Mouse (Mus musculus) heart, embryonic 12.5 days (tissue): ENCODE measurements at regions not wholly inside any gene's neighbourhood (a gene's known extent, or its start where the extent isn't known, plus 50 kb on each side); places are given as distances from the start of the nearest gene placed in this dataset.
A peak's percentile ranks its signal among the peaks of the same experiment; 100 is the strongest.

Experiments used
- ATAC-seq: fragments of 200-750 bp; cut with Nextera tagmentation; 2 replicates; pipeline ENCODE4 v1.8.0; 2017; ENCODE audit warnings: moderate TSS enrichment, moderate library complexity; ENCODE audit not compliant: insufficient number of reproducible peaks, low FRiP score
- H3K27ac ChIP-seq: fragments of 300-500 bp; sonication (generic); 2 replicates; pipeline ENCODE4 v1.5.1; 2016; ENCODE audit warnings: mild to moderate bottlenecking, moderate library complexity; ENCODE audit not compliant: poor library complexity, severe bottlenecking
- H3K27me3 ChIP-seq: fragments of 300-500 bp; sonication (generic); replicated peaks from 2 replicates; pipeline ENCODE4 v1.6.1; 2016; ENCODE audit warnings: mild to moderate bottlenecking, moderate library complexity
- H3K36me3 ChIP-seq: fragments of 300-500 bp; sonication (generic); 2 replicates; pipeline ENCODE4 v1.6.1; 2016; ENCODE audit warnings: mild to moderate bottlenecking, moderate library complexity
- H3K4me1 ChIP-seq: fragments of 300-500 bp; sonication (generic); replicated peaks from 2 replicates; pipeline ENCODE4 v1.6.1; 2016; ENCODE audit warnings: mild to moderate bottlenecking
- H3K4me2 ChIP-seq: fragments of 300-500 bp; sonication (generic); 2 replicates; pipeline ENCODE4 v1.6.1; 2016; ENCODE audit warnings: mild to moderate bottlenecking, moderate library complexity
- H3K4me3 ChIP-seq: fragments of 300-500 bp; sonication (generic); 2 replicates; pipeline ENCODE4 v1.5.1; 2016; ENCODE audit warnings: mild to moderate bottlenecking
- H3K9ac ChIP-seq: fragments of 300-500 bp; sonication (generic); 2 replicates; pipeline ENCODE4 v1.6.1; 2016; ENCODE audit warnings: mild to moderate bottlenecking, moderate library complexity
- H3K9me3 ChIP-seq: fragments of 300-500 bp; sonication (generic); replicated peaks from 2 replicates; pipeline ENCODE4 v1.6.1; 2016; ENCODE audit warnings: mild to moderate bottlenecking, moderate library complexity
- WGBS: fragments of 180-500 bp; shearing (Covaris S2); methylation state at CpG from one replicate; pipeline ENCODE4 v1.1.7; 2016; 5-methylcytosine and 5-hydroxymethylcytosine counted together

GRCm38 (mm10) chr14:76702709-76703372, 146.2 kb upstream of the Serp2 start:
- no peak overlapping the region for H3K4me3 ChIP-seq
- no peaks in the 10 kb centered on the region for H3K36me3 ChIP-seq
- H3K4me1 ChIP-seq: peaks cover 45% of the 10 kb centered on the region
- H3K9me3 ChIP-seq: no peaks in the 10 kb centered on the region
- ATAC-seq: no peak
- 43% methylated on average over 8 of the region's 8 CpGs for WGBS
- H3K9ac ChIP-seq: no peak overlapping the region
- no peak overlapping the region for H3K4me2 ChIP-seq
- no peaks in the 10 kb centered on the region for H3K27me3 ChIP-seq
- H3K27ac ChIP-seq: no peak overlapping the region

GRCm38 (mm10) chr14:76701911-76702708, 145.4 kb upstream of the Serp2 start:
- Histone ChIP-seq H3K27ac (peak overlapping the region; percentile 80), H3K36me3 (no peaks in the 10 kb centered on the region), H3K4me3 (no peak overlapping the region), H3K4me2 (no peak overlapping the region), H3K4me1 (peaks cover 51% of the 10 kb centered on the region), H3K9ac (no peak overlapping the region), H3K27me3 (no peaks in the 10 kb centered on the region), H3K9me3 (no peaks in the 10 kb centered on the region)
- WGBS: 50% methylated on average over 14 of the region's 14 CpGs
- ATAC-seq: no peak

- H3K27ac ChIP-seq: peak overlapping the region; percentile 80
- WGBS: 26% methylated on average over 1 of the region's 1 CpGs
- H3K4me2 ChIP-seq: no peak overlapping the region
- no peaks in the 10 kb centered on the region for H3K27me3 ChIP-seq
- no peaks in the 10 kb centered on the region for H3K9me3 ChIP-seq
- no peaks in the 10 kb centered on the region for H3K36me3 ChIP-seq
- peaks cover 59% of the 10 kb centered on the region for H3K4me1 ChIP-seq
- no peak overlapping the region for H3K9ac ChIP-seq
- no peak overlapping the region for H3K4me3 ChIP-seq
- no peak for ATAC-seq
Measured at GRCm38 (mm10) chr14:76701304-76701703, 144.6 kb upstream of the Serp2 start.

DNA sequence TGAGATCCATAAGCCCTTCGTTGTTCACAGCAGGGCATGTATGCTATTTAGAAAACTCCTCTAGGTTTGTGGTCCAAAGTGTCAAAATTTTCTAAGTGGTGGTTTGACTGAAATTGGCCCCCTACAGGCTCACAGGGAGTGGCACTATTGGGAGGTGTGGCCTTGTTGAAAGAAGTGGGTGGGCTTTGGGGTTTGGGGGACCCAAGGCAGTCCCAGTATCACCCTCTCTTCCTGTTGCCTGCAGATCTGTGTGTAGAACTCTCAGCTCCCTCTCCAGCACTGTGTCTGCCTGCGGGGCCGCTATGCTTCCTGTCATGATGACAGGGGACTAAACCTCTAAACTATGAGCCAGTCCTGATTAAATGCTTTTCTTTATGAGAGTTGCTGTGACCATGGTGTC, 144.1 kb upstream of the Serp2 start:
- Histone ChIP-seq H3K4me1 (peaks cover 64% of the 10 kb centered on the region), H3K9ac (no peak overlapping the region), H3K27ac (peak overlapping the region; percentile 80), H3K4me3 (no peak overlapping the region), H3K36me3 (no peaks in the 10 kb centered on the region), H3K9me3 (no peaks in the 10 kb centered on the region), H3K4me2 (no peak overlapping the region), H3K27me3 (no peaks in the 10 kb centered on the region)
- ATAC-seq: no peak; the same call in 1 of the 2 replicates
- 45% methylated on average over 3 of the region's 3 CpGs for WGBS

DNA sequence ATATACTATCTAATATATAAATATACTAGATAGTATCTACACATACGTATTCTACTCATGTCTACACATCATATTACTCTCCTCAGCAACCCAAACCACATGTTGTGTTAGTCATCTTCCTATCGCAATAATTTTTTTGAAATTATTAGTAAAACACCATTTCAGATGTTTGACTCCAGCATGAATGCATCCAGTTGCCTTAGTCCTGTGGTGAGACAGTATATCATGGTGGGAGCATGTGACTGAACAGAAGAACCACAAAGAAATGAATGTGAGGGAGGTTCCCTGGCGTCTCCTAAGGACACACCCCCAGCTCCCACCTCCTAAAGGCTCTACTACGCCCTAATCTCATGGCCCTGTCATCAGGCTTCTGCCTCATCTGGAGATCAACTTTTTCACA, 143.5 kb upstream of the Serp2 start:
- Histone ChIP-seq H3K4me3 (no peak overlapping the region), H3K4me2 (no peak overlapping the region), H3K36me3 (no peaks in the 10 kb centered on the region), H3K27ac (no peak overlapping the region), H3K27me3 (no peaks in the 10 kb centered on the region), H3K9me3 (no peaks in the 10 kb centered on the region), H3K4me1 (peaks cover 68% of the 10 kb centered on the region), H3K9ac (no peak overlapping the region)
- WGBS: 64% methylated on average over 4 of the region's 4 CpGs
- ATAC-seq: no peak

DNA sequence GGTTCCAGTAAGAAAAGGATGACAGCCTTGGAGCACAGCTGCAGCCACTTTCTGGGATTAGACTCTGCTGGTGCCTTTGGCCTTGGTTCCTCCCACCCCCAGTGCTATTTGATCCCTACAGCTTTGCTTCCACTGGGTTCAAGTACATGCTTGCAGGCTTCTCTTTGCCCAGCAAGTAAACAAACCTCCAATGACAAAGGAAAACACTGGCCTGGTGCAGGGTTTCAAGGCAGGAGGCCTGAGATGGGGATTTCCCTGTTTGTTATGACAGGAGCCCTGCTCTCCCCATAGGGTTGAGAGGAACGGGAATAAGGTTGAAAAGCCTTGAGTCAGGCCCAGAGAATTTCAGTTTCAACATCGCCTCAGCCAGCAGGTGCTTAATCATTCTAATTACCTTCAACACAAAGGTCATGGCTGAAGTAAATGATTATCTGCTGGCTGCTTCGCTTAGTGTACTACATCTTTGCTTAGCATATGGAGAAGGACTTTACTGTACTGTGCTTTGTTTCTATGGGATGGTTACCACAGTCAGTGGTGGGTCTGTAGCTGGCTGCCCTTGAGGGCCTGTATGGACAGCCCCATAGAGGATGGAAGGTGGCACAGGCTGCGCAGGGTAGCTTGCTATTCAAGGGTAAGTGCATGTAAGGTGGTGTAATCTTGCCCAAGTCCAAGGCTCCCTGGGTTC, 142.2 kb upstream of the Serp2 start:
- H3K27ac ChIP-seq: no peak overlapping the region
- 55% methylated on average over 4 of the region's 4 CpGs for WGBS
- no peak for ATAC-seq
- H3K4me3 ChIP-seq: no peak overlapping the region
- no peaks in the 10 kb centered on the region for H3K36me3 ChIP-seq
- H3K27me3 ChIP-seq: no peaks in the 10 kb centered on the region
- H3K4me1 ChIP-seq: peaks cover 80% of the 10 kb centered on the region
- H3K9ac ChIP-seq: no peak overlapping the region
- no peaks in the 10 kb centered on the region for H3K9me3 ChIP-seq
- no peak overlapping the region for H3K4me2 ChIP-seq

DNA sequence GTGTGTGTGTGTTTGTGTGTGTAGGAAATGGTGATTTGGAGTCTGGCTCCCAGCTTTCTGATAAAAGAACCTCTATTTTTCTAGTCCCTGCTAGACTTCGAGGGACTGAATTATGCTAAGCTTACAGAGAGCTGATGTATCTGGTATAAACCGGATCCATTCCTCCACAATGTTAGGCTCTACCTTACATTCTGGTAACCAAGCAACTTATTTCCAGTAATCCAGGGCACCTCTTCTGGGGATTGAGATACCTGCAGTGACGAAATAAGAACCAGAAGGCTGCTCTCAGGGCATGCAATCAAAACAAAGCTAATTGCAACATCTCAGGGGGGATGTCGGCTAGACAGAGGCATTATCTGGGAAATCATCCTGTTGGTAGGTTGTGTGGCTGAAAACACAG, 140.0 kb upstream of the Serp2 start:
- Histone ChIP-seq H3K27ac (no peak overlapping the region), H3K4me2 (no peak overlapping the region), H3K4me3 (no peak overlapping the region), H3K27me3 (no peaks in the 10 kb centered on the region), H3K4me1 (peaks cover 64% of the 10 kb centered on the region), H3K9me3 (no peaks in the 10 kb centered on the region), H3K36me3 (no peaks in the 10 kb centered on the region), H3K9ac (no peak overlapping the region)
- no peak for ATAC-seq
- WGBS: 52% methylated on average over 4 of the region's 4 CpGs

DNA sequence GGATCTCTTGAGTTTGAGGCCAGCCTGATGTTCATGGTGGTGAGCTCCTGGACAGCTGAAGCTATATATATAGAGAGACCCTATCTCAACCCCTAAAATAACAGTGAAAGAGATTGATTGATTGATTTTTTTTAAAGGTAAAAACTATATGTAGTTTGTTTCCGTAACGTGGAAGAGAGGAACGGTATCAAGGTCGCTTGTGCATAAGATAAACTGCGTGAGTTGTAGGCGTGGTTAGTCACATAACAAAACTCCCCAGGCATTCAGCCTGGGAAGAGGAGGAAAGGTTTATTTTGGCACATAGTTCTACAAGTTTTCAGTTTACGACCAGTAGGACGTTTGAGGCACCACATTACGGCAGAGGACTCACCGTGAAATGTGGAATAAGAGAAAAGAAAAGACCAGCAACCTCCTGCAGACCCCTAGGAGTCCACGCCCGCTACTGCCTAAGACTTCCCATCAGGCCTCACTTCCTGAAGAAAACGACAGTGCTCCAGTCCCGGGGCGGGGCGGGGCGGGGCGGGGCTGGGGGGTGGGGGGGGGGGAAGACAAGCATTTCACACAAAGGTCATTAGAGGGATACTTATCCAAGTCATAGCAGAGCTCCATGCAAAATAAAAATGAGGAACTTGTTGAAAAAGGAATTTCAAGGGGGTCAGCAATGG, 139.1 kb upstream of the Serp2 start:
- peaks cover 55% of the 10 kb centered on the region for H3K4me1 ChIP-seq
- no peaks in the 10 kb centered on the region for H3K36me3 ChIP-seq
- 44% methylated on average over 18 of the region's 18 CpGs for WGBS
- H3K27me3 ChIP-seq: no peaks in the 10 kb centered on the region
- no peak overlapping the region for H3K9ac ChIP-seq
- ATAC-seq: no peak
- no peaks in the 10 kb centered on the region for H3K9me3 ChIP-seq
- H3K4me3 ChIP-seq: no peak overlapping the region
- H3K4me2 ChIP-seq: no peak overlapping the region
- H3K27ac ChIP-seq: peak overlapping the region; percentile 40

DNA sequence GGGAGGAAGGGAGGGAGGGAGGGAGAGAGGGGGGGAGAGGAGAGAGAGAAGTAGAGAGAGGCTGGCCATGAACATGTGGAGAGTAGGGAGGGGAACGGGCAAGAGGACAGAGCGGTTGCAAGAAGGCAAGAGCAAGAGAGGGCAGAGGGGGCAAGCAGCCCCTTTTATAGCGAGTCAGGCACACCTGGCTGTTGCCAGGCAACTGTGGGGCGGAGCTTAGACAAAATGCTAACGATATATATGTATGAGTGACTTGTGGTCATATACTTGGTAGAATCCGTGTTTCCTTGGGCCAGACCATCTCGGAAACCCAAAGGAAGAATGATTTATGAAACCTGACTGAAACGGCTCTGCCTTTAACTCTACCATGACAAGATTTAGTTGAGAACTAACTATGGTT, 138.2 kb upstream of the Serp2 start:
- WGBS: 90% methylated on average over 8 of the region's 8 CpGs

GRCm38 (mm10) chr14:76693351-76694317, 136.9 kb upstream of the Serp2 start:
- H3K36me3 ChIP-seq: no peaks in the 10 kb centered on the region
- no peaks in the 10 kb centered on the region for H3K27me3 ChIP-seq
- peak; percentile 54 for ATAC-seq
- H3K4me2 ChIP-seq: no peak overlapping the region
- H3K9ac ChIP-seq: no peak overlapping the region
- no peaks in the 10 kb centered on the region for H3K9me3 ChIP-seq
- 44% methylated on average over 15 of the region's 15 CpGs for WGBS
- peaks cover 48% of the 10 kb centered on the region for H3K4me1 ChIP-seq
- peak overlapping the region; percentile 55; the same call in 1 of the 2 replicates for H3K27ac ChIP-seq
- H3K4me3 ChIP-seq: no peak overlapping the region

More for the DNA sequence above, 138.2 kb upstream of the Serp2 start:
- H3K9me3 ChIP-seq: no peaks in the 10 kb centered on the region
- no peak overlapping the region for H3K4me3 ChIP-seq
- ATAC-seq: no peak
- peak overlapping the region; percentile 45; the same call in 1 of the 2 replicates for H3K27ac ChIP-seq
- no peak overlapping the region for H3K4me2 ChIP-seq
- H3K27me3 ChIP-seq: no peaks in the 10 kb centered on the region
- no peak overlapping the region for H3K9ac ChIP-seq
- no peaks in the 10 kb centered on the region for H3K36me3 ChIP-seq
- peaks cover 50% of the 10 kb centered on the region for H3K4me1 ChIP-seq
